Mouse (Mus musculus) liver, postnatal 0 days (tissue): ENCODE data around the gene Ice1. TPM values are rescaled to one million over a fixed set of nuclear protein-coding genes. Genes with fewer than 3 reads are reported as not detected.
A peak's percentile ranks its signal among the peaks of the same experiment; 100 is the strongest.

Experiments used
- ATAC-seq: fragments of 200-750 bp; cut with Nextera tagmentation; 2 replicates; pipeline ENCODE4 v1.8.0; 2017; ENCODE audit warnings: mild to moderate bottlenecking, moderate library complexity
- DNase-seq: peaks from one replicate; pipeline ENCODE4 v3.0.0-alpha.2; 2016
- H3K27ac ChIP-seq: fragments of 300-500 bp; sonication (generic); 2 replicates; pipeline ENCODE4 v1.5.1; 2014; ENCODE audit warnings: antibody characterized with exemption, moderate library complexity, mild to moderate bottlenecking, low read depth
- H3K27me3 ChIP-seq: fragments of 300-500 bp; sonication (generic); 2 replicates; pipeline ENCODE4 v1.6.1; 2014; ENCODE audit warnings: low read length, control low read depth, mixed read lengths; ENCODE audit not compliant: insufficient read depth
- H3K36me3 ChIP-seq: fragments of 300-500 bp; sonication (generic); replicated peaks from 2 replicates; pipeline ENCODE4 v1.6.1; 2014; ENCODE audit warnings: mild to moderate bottlenecking, control low read depth, low read length, moderate library complexity, mixed read lengths; ENCODE audit not compliant: insufficient read depth
- H3K4me1 ChIP-seq: fragments of 300-500 bp; sonication (generic); 2 replicates; pipeline ENCODE4 v1.6.1; 2014; ENCODE audit warnings: antibody characterized with exemption, mild to moderate bottlenecking, control low read depth; ENCODE audit not compliant: insufficient read depth
- H3K4me2 ChIP-seq: fragments of 300-500 bp; sonication (generic); 2 replicates; pipeline ENCODE4 v1.6.1; 2014; ENCODE audit warnings: low read depth, mild to moderate bottlenecking, low read length, moderate library complexity, mixed read lengths
- H3K4me3 ChIP-seq: fragments of 300-500 bp; sonication (generic); 2 replicates; pipeline ENCODE4 v1.5.1; 2014; ENCODE audit warnings: low read depth, low read length
- H3K9ac ChIP-seq: fragments of 300-500 bp; sonication (generic); replicated peaks from 2 replicates; pipeline ENCODE4 v1.6.1; 2014; ENCODE audit warnings: mild to moderate bottlenecking, moderate library complexity
- H3K9me3 ChIP-seq: fragments of 300-500 bp; sonication (generic); 2 replicates; pipeline ENCODE4 v1.6.1; 2016; ENCODE audit warnings: mild to moderate bottlenecking, control low read depth, low read length, mixed read lengths
- CTCF ChIP-seq: sonication (generic); IDR thresholded peaks from 2 replicates; pipeline ENCODE4 v1.5.1; 2016; ENCODE audit warnings: antibody characterized with exemption, low read depth
- EP300 ChIP-seq: IDR thresholded peaks from 2 replicates; pipeline ENCODE4 v1.6.1; 2016; ENCODE audit warnings: antibody characterized with exemption, low read depth, mild to moderate bottlenecking
- WGBS: fragments of 180-500 bp; shearing (Covaris S2); extraction: QIAGEN DNeasy Blood & Tissue Kit; methylation state at CpG from one replicate; pipeline ENCODE4 v1.1.7; 2014; ENCODE audit not compliant: insufficient replicate concordance; 5-methylcytosine and 5-hydroxymethylcytosine counted together
- polyA plus RNA-seq: library from polyadenylated mRNA; unstranded; fragments of >200 nt; fragmentation: Nextera tagmentation; extraction: Ambion mirVana; gene quantifications from 2 replicates; pipeline ENCODE4 v1.2.1, GENCODE M21; 2015

The Ice1 gene
- 3.4 and 3.7 TPM in 2 replicates for polyA plus RNA-seq

DNA sequence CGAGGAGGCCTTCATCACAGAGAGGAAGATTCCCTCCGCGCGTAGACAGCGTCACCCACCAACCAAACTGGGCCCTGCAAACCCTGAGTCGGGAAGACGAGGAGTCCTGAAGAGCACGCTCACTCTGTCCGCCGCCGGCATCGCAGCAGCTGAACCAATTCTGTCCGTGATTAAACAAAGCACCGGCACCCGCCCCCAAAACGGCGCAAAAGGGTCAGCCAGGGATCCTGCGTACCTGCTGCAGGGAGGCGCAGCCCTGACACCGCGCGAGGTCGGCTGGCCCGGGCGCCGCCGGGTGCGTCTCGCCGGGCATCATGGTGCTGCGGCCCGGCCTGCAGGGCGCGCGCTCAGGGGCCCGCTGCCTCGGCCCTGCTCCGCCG lies at the start of gene Ice1:
TSS of gene Ice1 (minus strand) at position 353 of the 380 bp plus-strand sequence.
- Histone ChIP-seq H3K4me3 (peak within 1 kb of the TSS; percentile 87), H3K27me3 (no peaks in the 10 kb centered on the region), H3K4me1 (peaks cover 11% of the 10 kb centered on the region), H3K9ac (peak within 1 kb of the TSS; percentile 90), H3K36me3 (no peaks in the 10 kb centered on the region), H3K9me3 (no peaks in the 10 kb centered on the region), H3K4me2 (peak within 1 kb of the TSS; percentile 89), H3K27ac (peak within 1 kb of the TSS; percentile 97)
- no peak for TF ChIP-seq CTCF
- ATAC-seq (peak; percentile 63), DNase-seq (no peak)
- WGBS: under 1% methylated on average over 27 of the region's 39 CpGs

DNA sequence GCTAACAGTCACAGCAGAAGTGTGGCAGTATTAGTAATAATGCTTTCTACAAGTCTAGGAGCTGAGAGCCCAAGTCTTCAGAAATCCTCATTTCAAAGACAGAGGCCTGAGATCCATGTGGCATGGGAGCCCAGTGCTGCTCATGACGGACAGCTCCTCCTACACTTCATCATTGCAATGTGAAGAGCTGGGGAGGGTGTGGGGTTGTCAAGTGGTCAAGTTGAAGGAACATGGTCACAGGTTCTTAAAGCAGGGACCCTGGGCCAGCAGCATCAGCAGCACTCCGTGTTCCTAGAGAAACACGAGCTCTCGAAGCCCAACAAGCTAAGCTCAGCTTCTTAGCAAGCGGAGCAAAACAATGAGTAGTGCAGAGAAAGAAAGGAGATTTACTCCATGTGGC lies 48.4 kb upstream of the Ice1 start:
- no peaks in the 10 kb centered on the region for H3K9me3 ChIP-seq
- WGBS: 71% methylated on average over 5 of the region's 5 CpGs
- H3K36me3 ChIP-seq: no peaks in the 10 kb centered on the region
- H3K9ac ChIP-seq: no peak overlapping the region
- H3K4me3 ChIP-seq: no peak overlapping the region
- no peaks in the 10 kb centered on the region for H3K27me3 ChIP-seq
- no peak overlapping the region for H3K27ac ChIP-seq
- H3K4me1 ChIP-seq: no peaks in the 10 kb centered on the region
- DNase-seq (no peak), ATAC-seq (no peak)
- TF ChIP-seq EP300: no peak
- no peak for TF ChIP-seq CTCF
- no peak overlapping the region for H3K4me2 ChIP-seq

DNA sequence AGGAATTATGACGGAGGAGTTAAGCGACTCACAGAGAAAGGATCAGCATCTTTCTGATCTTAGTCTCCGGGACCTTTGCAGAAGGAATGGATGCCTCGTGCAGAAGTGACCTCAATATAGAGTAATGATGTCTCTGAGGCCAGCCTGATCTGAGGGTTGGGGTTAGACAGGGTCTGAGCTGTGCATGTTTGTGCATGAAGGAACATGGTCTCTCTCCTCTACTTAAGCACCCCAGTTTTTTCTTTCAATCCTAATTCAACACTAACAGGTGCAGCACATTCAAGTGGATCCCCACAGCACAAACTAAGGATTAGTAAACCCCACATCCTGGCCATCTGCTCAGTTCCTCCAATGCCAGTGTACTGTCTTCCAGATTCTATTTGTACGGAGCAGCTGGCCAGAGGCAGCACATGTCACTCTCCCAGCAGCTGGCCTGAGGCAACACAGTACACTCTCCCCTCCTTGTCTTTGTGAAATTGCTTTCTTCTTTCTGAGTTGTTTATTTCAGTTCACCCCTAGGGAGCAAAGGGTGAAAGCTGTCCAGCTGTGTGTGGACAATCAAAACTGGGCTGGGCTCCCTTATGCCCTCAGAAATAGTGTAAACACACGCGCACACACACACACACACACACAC lies 47.7 kb upstream of the Ice1 start:
- Histone ChIP-seq H3K9me3 (no peaks in the 10 kb centered on the region), H3K27me3 (no peaks in the 10 kb centered on the region), H3K27ac (no peak overlapping the region), H3K4me2 (no peak overlapping the region), H3K36me3 (no peaks in the 10 kb centered on the region), H3K9ac (no peak overlapping the region), H3K4me3 (no peak overlapping the region), H3K4me1 (no peaks in the 10 kb centered on the region)
- TF ChIP-seq CTCF (no peak), EP300 (no peak)
- ATAC-seq: no peak
- DNase-seq: no peak
- 68% methylated on average over 7 of the region's 7 CpGs for WGBS

- 70% methylated on average over 7 of the region's 7 CpGs for WGBS
- Histone ChIP-seq H3K36me3 (no peaks in the 10 kb centered on the region), H3K9ac (no peak overlapping the region), H3K4me3 (no peak overlapping the region), H3K4me1 (no peaks in the 10 kb centered on the region), H3K4me2 (no peak overlapping the region), H3K27me3 (no peaks in the 10 kb centered on the region), H3K27ac (no peak overlapping the region), H3K9me3 (no peaks in the 10 kb centered on the region)
- DNase-seq (no peak), ATAC-seq (no peak)
- TF ChIP-seq CTCF (no peak), EP300 (no peak)
Measured at GRCm38 (mm10) chr13:70681411-70682183, 44.2 kb upstream of the Ice1 start.

DNA sequence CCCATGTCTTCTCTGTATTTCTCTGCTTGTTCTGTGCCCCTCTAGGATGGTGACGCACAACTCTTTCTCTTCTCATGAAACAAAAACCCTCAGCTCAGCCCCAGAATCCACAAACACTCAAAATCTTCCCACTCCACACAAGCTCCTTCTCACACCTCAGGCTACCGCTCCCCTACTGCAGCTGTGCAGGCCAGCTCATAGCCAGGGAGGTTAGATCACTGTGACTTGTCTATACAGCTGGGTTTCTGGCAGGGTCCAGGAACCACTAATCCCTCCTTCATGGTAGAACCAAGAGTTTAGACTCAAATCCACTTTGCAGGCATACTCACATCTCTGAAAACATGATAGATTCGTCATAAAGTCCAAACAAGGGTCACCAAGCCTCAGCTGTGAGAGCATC lies 42.9 kb upstream of the Ice1 start:
- Histone ChIP-seq H3K9me3 (no peaks in the 10 kb centered on the region), H3K27me3 (no peaks in the 10 kb centered on the region), H3K27ac (no peak overlapping the region), H3K4me2 (no peak overlapping the region), H3K36me3 (no peaks in the 10 kb centered on the region), H3K4me1 (no peaks in the 10 kb centered on the region), H3K4me3 (no peak overlapping the region), H3K9ac (no peak overlapping the region)
- 69% methylated on average over 3 of the region's 3 CpGs for WGBS
- no peak for DNase-seq
- TF ChIP-seq CTCF (no peak), EP300 (no peak)
- ATAC-seq: no peak

DNA sequence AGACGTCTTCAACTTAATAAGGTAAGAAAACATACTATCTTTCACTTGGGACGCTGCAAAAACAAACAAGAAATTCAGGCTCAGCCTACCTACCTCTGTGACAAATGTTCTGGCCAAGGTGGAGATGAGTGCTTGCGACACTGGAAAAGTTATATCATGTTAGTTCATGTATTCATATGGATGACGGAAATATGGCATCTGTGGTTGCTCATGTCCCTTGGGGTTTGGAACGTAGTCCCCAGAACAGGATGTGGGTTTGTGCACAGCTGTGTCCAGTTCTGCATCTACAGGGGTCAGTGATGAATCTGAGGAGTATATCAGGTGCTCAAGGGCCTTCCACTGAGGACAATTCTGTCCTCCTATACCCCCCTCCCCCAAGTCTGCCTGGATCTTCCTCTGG lies 40.3 kb upstream of the Ice1 start:
- TF ChIP-seq EP300: no peak
- TF ChIP-seq CTCF: no peak
- 67% methylated on average over 5 of the region's 5 CpGs for WGBS
- DNase-seq: no peak
- Histone ChIP-seq H3K27ac (no peak overlapping the region), H3K4me2 (no peak overlapping the region), H3K4me3 (no peak overlapping the region), H3K9ac (no peak overlapping the region), H3K36me3 (no peaks in the 10 kb centered on the region), H3K9me3 (no peaks in the 10 kb centered on the region), H3K27me3 (no peaks in the 10 kb centered on the region), H3K4me1 (no peaks in the 10 kb centered on the region)
- ATAC-seq: no peak
